15 mouse cellular contexts compared by ENCODE assay signal in genomic region chr6:110709763-110710162, GRCm38 (mm10).
DNase-seq lines count a peak whose midpoint lies in the region; ATAC-seq and TF ChIP-seq lines count a peak whose summit lies in the region.
"Had no signal": no experiment of that assay in that cellular context is flagged by ENCODE, and none has a peak within 500 bp of the region (broad histone marks: within the 10 kb centered on the region; RNA-seq: fewer than 3 reads in every experiment).

No protein-coding gene starts in this region.

- no peak for TF ChIP-seq POLR2A in brain, embryonic 14.5 days (IDR thresholded peaks at IDR 0.05; ENCODE audit: borderline replicate concordance, extremely low read depth, insufficient read depth, insufficient read length, poor library complexity, severe bottlenecking)

- DNase-seq in frontal cortex, postnatal 36 days (ENCODE audit: low spot score in 2 of 2) = peak; percentile 20 to 28
- DNase-seq in frontal cortex, postnatal 10 days (ENCODE audit: low spot score in 2 of 2) = no peak
- DNase-seq in brain, embryonic 14.5 days (ENCODE audit: low read depth) = peak; percentile 75
- DNase-seq in layer of hippocampus, adult 9-11 months = peak; percentile 76
- peak; percentile 4 for DNase-seq in right cerebral cortex, postnatal 14 days
- DNase-seq in cerebellum, postnatal 25 days = no peak
- DNase-seq in kidney, postnatal 14 days = no peak
- DNase-seq: cerebellum, adult 18-20 months; lung, adult 18-20 months; lung, postnatal 4 days had no signal

- no peak for ATAC-seq in erythroblast, adult 5-6 weeks (replicated peaks; ENCODE audit: low FRiP score, poor library complexity, severe bottlenecking)
- ATAC-seq: activated CD4-positive, CD25-positive, alpha-beta regulatory T cell, adult 4 months; CD4-positive, CD25-positive, alpha-beta regulatory T cell, adult 4 months; intestine, postnatal 0 days; midbrain, embryonic 13.5 days had no signal

- no peak for TF ChIP-seq CTCF in brain, embryonic 14.5 days (IDR thresholded peaks at IDR 0.05; ENCODE audit: borderline replicate concordance, extremely low read depth, insufficient read depth, insufficient read length)

Comparison
In these comparisons a context has a peak if more than half of its experiments do, and no peak if none do; other contexts are left out.
1. DNase-seq: peak in frontal cortex, postnatal 36 days (2 of 2), brain, embryonic 14.5 days (single experiment), layer of hippocampus, adult 9-11 months (single experiment) and right cerebral cortex, postnatal 14 days (single experiment); none in frontal cortex, postnatal 10 days (0 of 2), cerebellum, postnatal 25 days (0 of 2) and kidney, postnatal 14 days (single experiment).